Mouse (Mus musculus) spleen, postnatal 4 days (tissue): ENCODE measurements around the gene Mrap2.
"Not testable (repeated sequence)": the region's sequence is repeated elsewhere in the genome, so short reads cannot be mapped to it uniquely, and the experiment has no call there.

Experiments used
- DNase-seq, 2 experiments: peaks; one replicate each; pipeline ENCODE4 v3.0.0; 2022; ENCODE audit warnings: low spot score in 2 of 2

The Mrap2 gene

GRCm38 (mm10) chr9:87144106-87144505 lies at the start of gene Mrap2:
Gene Mrap2, plus strand, starts transcription at chr9:87144306.
- DNase-seq, result no peak

- DNase-seq, result peak in 1 of 2 experiments; percentile 58
Observed at GRCm38 (mm10) chr9:87097989-87098388, 46.1 kb upstream of the Mrap2 start.

GRCm38 (mm10) chr9:87115019-87115418 lies 29.1 kb upstream of the Mrap2 start:
- DNase-seq, result no peak

- DNase-seq, result no peak
Observed at GRCm38 (mm10) chr9:87115456-87115931, 28.6 kb upstream of the Mrap2 start.

- DNase-seq, result no peak
Observed at GRCm38 (mm10) chr9:87115978-87116377, 28.1 kb upstream of the Mrap2 start.

GRCm38 (mm10) chr9:87118996-87119395 lies 25.1 kb upstream of the Mrap2 start:
- no peak for DNase-seq

- DNase-seq, result no peak
Observed at GRCm38 (mm10) chr9:87121956-87122493, 22.1 kb upstream of the Mrap2 start.

- not testable (repeated sequence) for DNase-seq
Observed at GRCm38 (mm10) chr9:87127046-87127445, 17.1 kb upstream of the Mrap2 start.

GRCm38 (mm10) chr9:87135765-87136558 lies 8.1 kb upstream of the Mrap2 start:
- DNase-seq, result no peak

- no peak for DNase-seq
Observed at GRCm38 (mm10) chr9:87143076-87143475, 1.0 kb upstream of the Mrap2 start.

GRCm38 (mm10) chr9:87144532-87144931 lies 426 bp downstream of the Mrap2 start:
- DNase-seq, result peak in 1 of 2 experiments; percentile 61

GRCm38 (mm10) chr9:87145180-87145579 lies 1.1 kb downstream of the Mrap2 start:
- DNase-seq, result no peak

GRCm38 (mm10) chr9:87145671-87146070 lies 1.6 kb downstream of the Mrap2 start:
- no peak for DNase-seq

- DNase-seq, result no peak
Observed at GRCm38 (mm10) chr9:87146400-87146799, 2.3 kb downstream of the Mrap2 start.

- DNase-seq, result no peak
Observed at GRCm38 (mm10) chr9:87147927-87148326, 3.8 kb downstream of the Mrap2 start.

GRCm38 (mm10) chr9:87152641-87153325 lies 8.7 kb downstream of the Mrap2 start:
- no peak for DNase-seq

- no peak for DNase-seq
Observed at GRCm38 (mm10) chr9:87162559-87162958, 18.5 kb downstream of the Mrap2 start.

- DNase-seq, result no peak
Observed at GRCm38 (mm10) chr9:87167001-87167830, 23.1 kb downstream of the Mrap2 start.

GRCm38 (mm10) chr9:87168051-87168450 lies 23.9 kb downstream of the Mrap2 start:
- DNase-seq, result no peak

GRCm38 (mm10) chr9:87169144-87169543 lies 25.0 kb downstream of the Mrap2 start:
- DNase-seq, result no peak

GRCm38 (mm10) chr9:87170891-87171290 lies 26.8 kb downstream of the Mrap2 start:
- DNase-seq, result no peak

GRCm38 (mm10) chr9:87171517-87171916 lies 27.4 kb downstream of the Mrap2 start:
- DNase-seq, result no peak
